9 mouse cellular contexts compared by ENCODE assay signal in the genomic region with DNA sequence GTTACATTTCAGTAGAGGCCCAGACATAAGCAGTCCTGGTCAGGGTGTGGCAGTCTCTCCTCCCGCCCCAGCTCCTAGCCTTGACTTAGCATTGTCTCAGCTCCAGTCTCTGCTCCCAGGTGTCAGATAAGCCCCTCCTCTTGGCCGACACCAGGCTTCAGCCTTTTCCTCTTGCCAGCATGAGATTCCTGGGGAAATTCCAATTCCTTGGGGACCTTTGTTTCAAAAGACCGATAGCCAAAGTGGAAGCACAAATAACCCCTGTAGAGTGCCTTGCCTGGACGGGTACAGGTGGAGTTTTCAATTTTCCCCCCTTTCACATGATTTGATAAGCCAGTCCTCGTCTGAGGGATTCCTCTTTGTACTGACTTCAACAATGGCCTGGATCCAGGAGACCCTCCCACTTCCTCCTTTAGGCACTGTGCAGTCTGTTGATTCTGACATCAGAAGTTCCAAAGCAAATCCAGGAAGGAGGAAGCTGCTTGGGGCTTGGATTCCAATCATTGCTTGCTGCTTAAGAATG. TPM values are rescaled to one million over a fixed set of nuclear protein-coding genes. Genes with fewer than 3 reads are reported as not detected.
DNase-seq lines count a peak whose midpoint lies in the region.
"Had no signal": no experiment of that assay in that cellular context is flagged by ENCODE, and none has a peak within 500 bp of the region (broad histone marks: within the 10 kb centered on the region; RNA-seq: fewer than 3 reads in every experiment).

No protein-coding gene starts in this region.

- no peaks in the 10 kb centered on the region for H3K9me3 ChIP-seq in heart, embryonic 10.5 days
- H3K9me3 ChIP-seq: neural tube, embryonic 12.5 days had no signal

- no peaks in the 10 kb centered on the region for H3K36me3 ChIP-seq in heart, embryonic 10.5 days
- H3K36me3 ChIP-seq: neural tube, embryonic 12.5 days had no signal

- WGBS in heart, embryonic 10.5 days, result 6% methylated on average over 5 of the region's 5 CpGs

- H3K4me3 ChIP-seq in brown adipose tissue, adult 24 weeks (ENCODE audit: insufficient read depth, low read depth, low read length), result 0 out of 2 replicates have a peak overlapping the region, but pooled peaks have one; percentile 6
- peak overlapping the region; percentile 31; the same call in 1 of the 2 replicates for H3K4me3 ChIP-seq in heart, embryonic 10.5 days
- H3K4me3 ChIP-seq: neural tube, embryonic 12.5 days had no signal

- H3K27ac ChIP-seq in brown adipose tissue, adult 24 weeks (replicated peaks; ENCODE audit: low read depth, low read length), result peak overlapping the region; percentile 93
- H3K27ac ChIP-seq in heart, embryonic 10.5 days, result peak overlapping the region; percentile 83
- H3K27ac ChIP-seq: neural tube, embryonic 12.5 days had no signal

- peak; percentile 53 for DNase-seq in adrenal gland, postnatal 10 days
- no peak for DNase-seq in adrenal gland, postnatal 4 days (ENCODE audit: low spot score in 2 of 2)
- DNase-seq in heart, embryonic 10.5 days (ENCODE audit: low spot score), result no peak
- DNase-seq in kidney, adult 9 months, result peak; percentile 74
- peak; percentile 84 for DNase-seq in lung, postnatal 25 days (ENCODE audit: low spot score)
- no peak for DNase-seq in retina, postnatal 1 day
- DNase-seq in cerebellum, adult 11-12 months, result no peak

- H3K27me3 ChIP-seq in heart, embryonic 10.5 days (ENCODE audit: insufficient read depth, poor library complexity, severe bottlenecking), result no peaks in the 10 kb centered on the region
- H3K27me3 ChIP-seq: neural tube, embryonic 12.5 days had no signal

- H3K4me1 ChIP-seq in brown adipose tissue, adult 24 weeks (ENCODE audit: control insufficient read depth, insufficient read depth, insufficient read length, low read length), result peaks cover 42% of the 10 kb centered on the region
- peaks cover 86% of the 10 kb centered on the region for H3K4me1 ChIP-seq in heart, embryonic 10.5 days

RNA-seq across cellular contexts. Expression of gene Flnb, which starts 33.8 kb away (rescaled TPM):
- total RNA-seq in adrenal gland, postnatal 10 days (2021), result 10 to 100 TPM; 43.6 to 52.7 TPM
- 10 to 100 TPM; 54.7 to 54.8 TPM for total RNA-seq in adrenal gland, postnatal 4 days (2021)
- polyA plus RNA-seq in brown adipose tissue, adult 24 weeks (2012; ENCODE audit: insufficient read depth, insufficient read length, missing spikeins), result 7.8 and 14.1 TPM in 2 replicates
- polyA plus RNA-seq in heart, embryonic 10.5 days (2016; fragmentation: Nextera tagmentation; extraction: Ambion mirVana), result 15.2 and 18.5 TPM in 2 replicates

Comparison
In these comparisons a context has a peak if more than half of its experiments do, and no peak if none do; other contexts are left out.
1. DNase-seq: peak in adrenal gland, postnatal 10 days (single experiment), kidney, adult 9 months (single experiment) and lung, postnatal 25 days (single experiment); none in adrenal gland, postnatal 4 days (0 of 2), heart, embryonic 10.5 days (single experiment), retina, postnatal 1 day (single experiment) and cerebellum, adult 11-12 months (single experiment).